Mouse (Mus musculus): ENCODE results near the gene Mex3a. TPM values are rescaled to one million over a fixed set of nuclear protein-coding genes. Genes with fewer than 3 reads are reported as not detected.

The Mex3a gene
- polyA plus RNA-seq, 1 experiment from 2014 or later, result 37.4 TPM

GRCm38 (mm10) chr3:88500655-88501365 is 31.4 kb upstream of the Mex3a start:
- no peak for DNase-seq (ENCODE audit: low spot score)
- WGBS, result 55% methylated on average over 4 of the region's 4 CpGs
- peaks cover 45% of the 10 kb centered on the region for H3K27me3 ChIP-seq (replicated peaks; ENCODE audit: low read depth, poor library complexity, severe bottlenecking)

GRCm38 (mm10) chr3:88501366-88502030 is 30.7 kb upstream of the Mex3a start:
- Histone ChIP-seq H3K4me3 (peak overlapping the region; percentile 68), H3K27me3 (replicated peaks; ENCODE audit: low read depth, poor library complexity, severe bottlenecking) (peaks cover 45% of the 10 kb centered on the region), H3K4me1 (peaks cover 57% of the 10 kb centered on the region), H3K36me3 (replicated peaks) (no peaks in the 10 kb centered on the region), H3K9me3 (no peaks in the 10 kb centered on the region), H3K27ac (replicated peaks) (0 out of 2 replicates have a peak overlapping the region, but pooled peaks have one; percentile 11)
- 50% methylated on average over 6 of the region's 6 CpGs for WGBS
- DNase-seq (ENCODE audit: low spot score), result no peak

More at GRCm38 (mm10) chr3:88500655-88501365, 31.4 kb upstream of the Mex3a start:
- H3K9me3 ChIP-seq, result no peaks in the 10 kb centered on the region
- H3K4me1 ChIP-seq, result peaks cover 50% of the 10 kb centered on the region
- no peaks in the 10 kb centered on the region for H3K36me3 ChIP-seq (replicated peaks)
- peak overlapping the region; percentile 23; the same call in 1 of the 2 replicates for H3K4me3 ChIP-seq
- no peak overlapping the region for H3K27ac ChIP-seq (replicated peaks)

- H3K27ac ChIP-seq (replicated peaks), result peak overlapping the region; percentile 75; the same call in 1 of the 2 replicates
- WGBS, result 12% methylated on average over 11 of the region's 11 CpGs
- H3K9me3 ChIP-seq, result no peaks in the 10 kb centered on the region
- H3K36me3 ChIP-seq (replicated peaks), result no peaks in the 10 kb centered on the region
- peak overlapping the region; percentile 68 for H3K4me3 ChIP-seq
- peaks cover 45% of the 10 kb centered on the region for H3K27me3 ChIP-seq (replicated peaks; ENCODE audit: low read depth, poor library complexity, severe bottlenecking)
- no peak for DNase-seq (ENCODE audit: low spot score)
- H3K4me1 ChIP-seq, result peaks cover 63% of the 10 kb centered on the region
Observed at GRCm38 (mm10) chr3:88502031-88502571, 30.1 kb upstream of the Mex3a start.

GRCm38 (mm10) chr3:88502641-88503504 is 29.3 kb upstream of the Mex3a start:
- peak overlapping the region; percentile 75 for H3K27ac ChIP-seq (replicated peaks)
- WGBS, result under 1% methylated on average over 55 of the region's 55 CpGs

GRCm38 (mm10) chr3:88503505-88503863 is 28.7 kb upstream of the Mex3a start:
- Histone ChIP-seq H3K4me3 (peak overlapping the region; percentile 68), H3K4me1 (peaks cover 66% of the 10 kb centered on the region), H3K36me3 (replicated peaks) (no peaks in the 10 kb centered on the region), H3K9me3 (no peaks in the 10 kb centered on the region), H3K27me3 (replicated peaks; ENCODE audit: low read depth, poor library complexity, severe bottlenecking) (peaks cover 45% of the 10 kb centered on the region), H3K27ac (replicated peaks) (peak overlapping the region; percentile 75)
- no peak for DNase-seq (ENCODE audit: low spot score)
- WGBS, result 25% methylated on average over 4 of the region's 4 CpGs

More at GRCm38 (mm10) chr3:88502641-88503504, 29.3 kb upstream of the Mex3a start:
- Histone ChIP-seq H3K4me1 (peaks cover 66% of the 10 kb centered on the region), H3K36me3 (replicated peaks) (no peaks in the 10 kb centered on the region), H3K4me3 (peak overlapping the region; percentile 68), H3K9me3 (no peaks in the 10 kb centered on the region), H3K27me3 (replicated peaks; ENCODE audit: low read depth, poor library complexity, severe bottlenecking) (peaks cover 45% of the 10 kb centered on the region)
- peak; percentile 75 for DNase-seq (ENCODE audit: low spot score)

GRCm38 (mm10) chr3:88503881-88504746 is 28.1 kb upstream of the Mex3a start:
- H3K4me1 ChIP-seq, result peaks cover 68% of the 10 kb centered on the region
- DNase-seq (ENCODE audit: low spot score), result no peak
- H3K27ac ChIP-seq (replicated peaks), result peak overlapping the region; percentile 65; the same call in 1 of the 2 replicates
- 38% methylated on average over 8 of the region's 8 CpGs for WGBS
- no peaks in the 10 kb centered on the region for H3K9me3 ChIP-seq
- peaks cover 45% of the 10 kb centered on the region for H3K27me3 ChIP-seq (replicated peaks; ENCODE audit: low read depth, poor library complexity, severe bottlenecking)
- no peak overlapping the region; the same call in 1 of the 2 replicates for H3K4me3 ChIP-seq
- no peaks in the 10 kb centered on the region for H3K36me3 ChIP-seq (replicated peaks)

GRCm38 (mm10) chr3:88505081-88505480 is 27.1 kb upstream of the Mex3a start:
- Histone ChIP-seq H3K36me3 (replicated peaks) (no peaks in the 10 kb centered on the region), H3K27me3 (replicated peaks; ENCODE audit: low read depth, poor library complexity, severe bottlenecking) (peaks cover 43% of the 10 kb centered on the region), H3K4me1 (peaks cover 77% of the 10 kb centered on the region), H3K27ac (replicated peaks) (peak overlapping the region; percentile 67; the same call in 1 of the 2 replicates), H3K4me3 (no peak overlapping the region), H3K9me3 (no peaks in the 10 kb centered on the region)
- 67% methylated on average over 6 of the region's 6 CpGs for WGBS
- no peak for DNase-seq (ENCODE audit: low spot score)

GRCm38 (mm10) chr3:88505765-88506164 is 26.4 kb upstream of the Mex3a start:
- 34% methylated on average over 7 of the region's 7 CpGs for WGBS
- Histone ChIP-seq H3K4me1 (peaks cover 81% of the 10 kb centered on the region), H3K27me3 (replicated peaks; ENCODE audit: low read depth, poor library complexity, severe bottlenecking) (peaks cover 37% of the 10 kb centered on the region), H3K9me3 (no peaks in the 10 kb centered on the region), H3K27ac (replicated peaks) (peak overlapping the region; percentile 77), H3K36me3 (replicated peaks) (no peaks in the 10 kb centered on the region), H3K4me3 (no peak overlapping the region; the same call in 1 of the 2 replicates)
- peak; percentile 55 for DNase-seq (ENCODE audit: low spot score)

- H3K27me3 ChIP-seq (replicated peaks; ENCODE audit: low read depth, poor library complexity, severe bottlenecking), result peaks cover 2% of the 10 kb centered on the region; the same call in 1 of the 2 replicates
- peaks cover 79% of the 10 kb centered on the region for H3K4me1 ChIP-seq
- 78% methylated on average over 3 of the region's 3 CpGs for WGBS
- no peaks in the 10 kb centered on the region for H3K9me3 ChIP-seq
- no peaks in the 10 kb centered on the region for H3K36me3 ChIP-seq (replicated peaks)
- peak overlapping the region; percentile 93 for H3K27ac ChIP-seq (replicated peaks)
- peak; percentile 54 for DNase-seq (ENCODE audit: low spot score)
- H3K4me3 ChIP-seq, result peak overlapping the region; percentile 56
Observed at GRCm38 (mm10) chr3:88509250-88509649, 22.9 kb upstream of the Mex3a start.

- Histone ChIP-seq H3K4me1 (peaks cover 77% of the 10 kb centered on the region), H3K36me3 (replicated peaks) (no peaks in the 10 kb centered on the region), H3K27me3 (replicated peaks; ENCODE audit: low read depth, poor library complexity, severe bottlenecking) (no peaks in the 10 kb centered on the region), H3K27ac (replicated peaks) (peak within 1 kb of the TSS; percentile 93), H3K9me3 (no peaks in the 10 kb centered on the region), H3K4me3 (peak within 1 kb of the TSS; percentile 56)
- peak; percentile 97 for DNase-seq (ENCODE audit: low spot score)
- 2% methylated on average over 31 of the region's 31 CpGs for WGBS
Observed at GRCm38 (mm10) chr3:88509692-88510420, 22.3 kb upstream of the Mex3a start, which contains the start of gene Lmna. TSS of gene Lmna (minus strand) at chr3:88509956.
